Mouse (Mus musculus) ES-E14 (cell line): ENCODE results near the gene Hes5. TPM values are rescaled to one million over a fixed set of nuclear protein-coding genes. Genes with fewer than 3 reads are reported as not detected.

ENCODE experiments used
- DNase-seq: peaks from one replicate; pipeline ENCODE4 v3.0.0-alpha.2; 2013; ENCODE audit warnings: low read depth, low spot score
- H3K27ac ChIP-seq: 2 replicates; pipeline ENCODE4 v1.5.1; 2012; ENCODE audit warnings: low read depth, mild to moderate bottlenecking, low read length, moderate library complexity, mixed read lengths; ENCODE audit not compliant: poor library complexity, insufficient read depth, severe bottlenecking
- H3K36me3 ChIP-seq: 2 replicates; pipeline ENCODE4 v1.6.1; 2012; ENCODE audit warnings: mild to moderate bottlenecking, low read length, moderate library complexity, mixed read lengths; ENCODE audit not compliant: control insufficient read depth, poor library complexity, insufficient read depth, severe bottlenecking
- H3K4me1 ChIP-seq, 2 experiments: fragments of 150-350 bp in 1 of 2; sonication (generic) in 1 of 2; 2 replicates each; pipeline ENCODE4 v1.6.1; 2012; ENCODE audit warnings: low read length in 2 of 2, mild to moderate bottlenecking in 1 of 2, mixed read lengths in 1 of 2; ENCODE audit not compliant: control insufficient read depth in 2 of 2, insufficient read depth in 2 of 2, poor library complexity in 1 of 2
- H3K4me3 ChIP-seq, 2 experiments: fragments of 150-350 bp in 1 of 2; sonication (generic) in 1 of 2; 2 replicates each; pipeline ENCODE4 v1.5.1; 2012; ENCODE audit warnings: low read length in 2 of 2, low read depth in 1 of 2, mild to moderate bottlenecking in 1 of 2, mixed read lengths in 1 of 2; ENCODE audit not compliant: insufficient read depth in 1 of 2, poor library complexity in 1 of 2, severe bottlenecking in 1 of 2
- H3K9ac ChIP-seq: 2 replicates; pipeline ENCODE4 v1.6.1; 2012; ENCODE audit warnings: low read depth, mild to moderate bottlenecking, low read length, mixed read lengths; ENCODE audit not compliant: poor library complexity, insufficient read depth, severe bottlenecking
- H3K9me3 ChIP-seq: fragments of 150-350 bp; sonication (generic); 2 replicates; pipeline ENCODE4 v1.6.1; 2012; ENCODE audit warnings: low read depth, mild to moderate bottlenecking, low read length; ENCODE audit not compliant: control insufficient read depth, insufficient read depth
- CHD2 ChIP-seq: IDR thresholded peaks from 2 replicates; pipeline ENCODE4 v1.6.1; 2014; ENCODE audit warnings: mild to moderate bottlenecking, low read depth, low read length, inconsistent platforms
- HCFC1 ChIP-seq: IDR thresholded peaks from 2 replicates; pipeline ENCODE4 v1.6.1; 2012; ENCODE audit warnings: low read length, inconsistent platforms, borderline replicate concordance; ENCODE audit not compliant: insufficient read depth
- MAFK ChIP-seq: IDR thresholded peaks from 2 replicates; pipeline ENCODE4 v1.6.1; 2014; ENCODE audit warnings: mild to moderate bottlenecking, low read depth, low read length, inconsistent platforms; ENCODE audit not compliant: insufficient read depth
- ZC3H11A ChIP-seq: IDR thresholded peaks from 2 replicates; pipeline ENCODE4 v1.6.1; 2012; ENCODE audit warnings: low read depth, mild to moderate bottlenecking, inconsistent platforms, low read length, borderline replicate concordance
- ZNF384 ChIP-seq: IDR thresholded peaks from 2 replicates; pipeline ENCODE4 v1.6.1; 2012; ENCODE audit warnings: low read depth, low read length, inconsistent platforms
- in situ Hi-C, 2 experiments: fragments of 600-800 bp; cut with MboI; formaldehyde crosslinking; loops; one replicate each; pipeline ENCODE4 v1.15.1; 2025; ENCODE audit warnings: low sequenced_read_pairs in 2 of 2, inconsistent platforms in 1 of 2; ENCODE audit not compliant: unreplicated experiment in 2 of 2
- total RNA-seq: library from RNA; depleted of rRNA; stranded (reverse); fragments of 300-350 nt; gene quantifications from 2 replicates; pipeline ENCODE4 v1.2.3, GENCODE M21; 2012

The Hes5 gene
- total RNA-seq, 1 experiment: 0.18 TPM

- Histone ChIP-seq H3K9me3 (no peaks in the 10 kb centered on the region), H3K27ac (no peak overlapping the region), H3K4me3 (peak overlapping the region; percentile 57 to 61), H3K36me3 (no peaks in the 10 kb centered on the region; the same call in 1 of the 2 replicates), H3K9ac (peak overlapping the region; percentile 51), H3K4me1 (peaks cover 0 to 10% of the 10 kb centered on the region in 2 experiments; a peak in 1 of 4 replicates)
- no peak for DNase-seq
- TF ChIP-seq HCFC1 (no peak), ZNF384 (no peak), CHD2 (no peak), ZC3H11A (no peak), MAFK (no peak)
- in situ Hi-C loops: no loop called here
Measured at GRCm38 (mm10) chr4:154961226-154961738, 559 bp downstream of the Hes5 start.

GRCm38 (mm10) chr4:154961911-154962310 lies 1.2 kb downstream of the Hes5 start:
- in situ Hi-C loops: no loop called here
- H3K27ac ChIP-seq: no peak overlapping the region
- H3K4me3 ChIP-seq: peak overlapping the region; percentile 57 to 61; a peak in 3 of 4 replicates
- no peaks in the 10 kb centered on the region for H3K9me3 ChIP-seq
- peaks cover 0 to 10% of the 10 kb centered on the region in 2 experiments; a peak in 1 of 4 replicates for H3K4me1 ChIP-seq
- peaks cover 5% of the 10 kb centered on the region for H3K36me3 ChIP-seq
- TF ChIP-seq CHD2: no peak
- no peak for TF ChIP-seq MAFK
- no peak for TF ChIP-seq ZC3H11A
- no peak for TF ChIP-seq ZNF384
- no peak for TF ChIP-seq HCFC1
- no peak for DNase-seq
- no peak overlapping the region for H3K9ac ChIP-seq

- H3K4me3 ChIP-seq: no peak overlapping the region
- H3K36me3 ChIP-seq: peaks cover 7% of the 10 kb centered on the region
- in situ Hi-C loops: no loop called here
- DNase-seq: no peak
- H3K27ac ChIP-seq: no peak overlapping the region
- no peaks in the 10 kb centered on the region for H3K9me3 ChIP-seq
- no peak overlapping the region for H3K9ac ChIP-seq
- no peak for TF ChIP-seq CHD2
- no peak for TF ChIP-seq ZC3H11A
- TF ChIP-seq ZNF384: no peak
- no peak for TF ChIP-seq HCFC1
- TF ChIP-seq MAFK: no peak
- peaks cover 0 to 7% of the 10 kb centered on the region in 2 experiments; a peak in 1 of 4 replicates for H3K4me1 ChIP-seq
Measured at GRCm38 (mm10) chr4:154962683-154963082, 2.0 kb downstream of the Hes5 start.

GRCm38 (mm10) chr4:154963190-154963836 lies 2.6 kb downstream of the Hes5 start:
- TF ChIP-seq ZC3H11A (no peak), HCFC1 (no peak), CHD2 (no peak), ZNF384 (no peak), MAFK (no peak)
- Histone ChIP-seq H3K9ac (no peak overlapping the region), H3K36me3 (peaks cover 9% of the 10 kb centered on the region), H3K27ac (no peak overlapping the region), H3K4me1 (peaks cover 0 to 7% of the 10 kb centered on the region in 2 experiments; a peak in 1 of 4 replicates), H3K4me3 (peak overlapping the region; percentile 9 to 93; a peak in 1 of 4 replicates), H3K9me3 (no peaks in the 10 kb centered on the region)
- in situ Hi-C loops: no loop called here
- DNase-seq: no peak
